In genomic region chr9:40616426-40617035, GRCm38 (mm10) we compare ENCODE assay signal across 8 mouse cellular contexts. TPM values are rescaled to one million over a fixed set of nuclear protein-coding genes. Genes with fewer than 3 reads are reported as not detected.
DNase-seq lines count a peak whose midpoint lies in the region; ATAC-seq lines count a peak whose summit lies in the region.

No protein-coding gene starts in this region.

- H3K9me3 ChIP-seq in hindbrain, embryonic 13.5 days, result no peaks in the 10 kb centered on the region

- peak; percentile 87 for DNase-seq in ZHBTc4 (ENCODE audit: low read depth, low spot score)
- DNase-seq in cerebellum, postnatal 25 days, result peak; percentile 85 to 86
- peak; percentile 51 to 68 for DNase-seq in frontal cortex, postnatal 25 days (ENCODE audit: low spot score in 2 of 2)
- peak; percentile 79 to 80 for DNase-seq in layer of hippocampus, postnatal 14 days (ENCODE audit: low spot score in 2 of 2)
- DNase-seq in lung, postnatal 10 days, result peak; percentile 84
- DNase-seq in retina, embryonic 14.5 days (ENCODE audit: low spot score), result peak; percentile 94
- DNase-seq in thymus, postnatal 36 days, result peak; percentile 23 to 46

- H3K4me3 ChIP-seq in hindbrain, embryonic 13.5 days, result peak overlapping the region; percentile 34

- WGBS in hindbrain, embryonic 13.5 days, result 2% methylated on average over 11 of the region's 11 CpGs

- peak; percentile 83 for ATAC-seq in hindbrain, embryonic 13.5 days (ENCODE audit: low FRiP score)

- H3K36me3 ChIP-seq in hindbrain, embryonic 13.5 days, result no peaks in the 10 kb centered on the region

- H3K9ac ChIP-seq in hindbrain, embryonic 13.5 days, result peak overlapping the region; percentile 68

- H3K27ac ChIP-seq in hindbrain, embryonic 13.5 days, result peak overlapping the region; percentile 87

- H3K4me1 ChIP-seq in hindbrain, embryonic 13.5 days (replicated peaks), result peaks cover 30% of the 10 kb centered on the region

- H3K4me2 ChIP-seq in hindbrain, embryonic 13.5 days, result peak overlapping the region; percentile 63

- no peaks in the 10 kb centered on the region for H3K27me3 ChIP-seq in hindbrain, embryonic 13.5 days

RNA-seq across cellular contexts. Expression of gene Gm21915, which starts 53.9 kb away (rescaled TPM):
- not detected in 2 replicates for polyA plus RNA-seq in hindbrain, embryonic 13.5 days (2015; fragmentation: Nextera tagmentation; extraction: Ambion mirVana)
- total RNA-seq in layer of hippocampus, postnatal 14 days (2021), result not detected

Comparison
In these comparisons a context has a peak if more than half of its experiments do, and no peak if none do; other contexts are left out.
1. Peak in every context shown above with its lines: DNase-seq, ATAC-seq, H3K4me3 ChIP-seq and H3K27ac ChIP-seq.
2. DNase-seq: peak in every context shown above with its lines; median percentile 94 in retina, embryonic 14.5 days; 87 in ZHBTc4; 86 in cerebellum, postnatal 25 days; 84 in lung, postnatal 10 days; 80 in layer of hippocampus, postnatal 14 days; 60 in frontal cortex, postnatal 25 days; 34 in thymus, postnatal 36 days.